Mouse (Mus musculus): Measurements from ENCODE around the gene Tbc1d9b. TPM values are rescaled to one million over a fixed set of nuclear protein-coding genes. Genes with fewer than 3 reads are reported as not detected.
"Not testable (repeated sequence)": the region's sequence is repeated elsewhere in the genome, so short reads cannot be mapped to it uniquely, and the experiment has no call there.

Tbc1d9b gene
- total RNA-seq, 2 experiments from 2014 or later: 43.8 to 49.7 TPM

DNA sequence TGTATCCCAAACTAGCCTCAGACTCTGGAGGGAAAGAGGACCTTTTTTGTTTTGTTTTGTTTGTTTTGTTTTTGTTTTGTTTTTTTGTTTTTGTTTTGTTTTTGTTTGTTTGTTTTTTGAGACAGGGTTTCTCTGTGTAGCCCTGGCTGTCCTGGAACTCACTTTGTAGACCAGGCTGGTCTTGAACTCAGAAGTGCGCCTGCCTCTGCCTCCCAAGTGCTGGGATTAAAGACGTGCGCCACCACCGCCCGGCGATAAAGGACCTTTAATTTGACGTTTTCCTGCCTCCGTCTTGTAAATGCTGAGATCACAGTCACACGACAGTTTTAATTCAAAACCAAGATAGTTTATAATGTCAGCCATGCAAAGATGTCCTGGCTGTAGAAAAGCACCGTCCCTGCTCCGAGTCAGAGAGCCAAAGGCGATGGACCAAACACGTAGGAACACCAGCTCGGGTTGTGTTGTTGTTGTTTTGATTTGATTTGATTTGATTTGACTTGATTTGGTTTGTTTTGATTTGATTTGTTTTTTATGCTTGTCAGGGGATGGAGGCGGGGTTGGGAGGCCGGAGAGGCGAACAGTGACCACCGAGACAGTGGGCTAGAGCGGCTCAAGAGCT, 43.0 kb downstream of the Tbc1d9b start, which contains the start of gene Mrnip:
Gene Mrnip (plus strand): TSS at position 334 of the 619 bp plus-strand sequence.
- intact Hi-C loops (cut with DNase I): loop anchor here (2.0 kb wide), 1 partner anchor 51 kb away; no protein-coding TSS in a partner anchor
- DNase-seq: not testable (repeated sequence)

DNA sequence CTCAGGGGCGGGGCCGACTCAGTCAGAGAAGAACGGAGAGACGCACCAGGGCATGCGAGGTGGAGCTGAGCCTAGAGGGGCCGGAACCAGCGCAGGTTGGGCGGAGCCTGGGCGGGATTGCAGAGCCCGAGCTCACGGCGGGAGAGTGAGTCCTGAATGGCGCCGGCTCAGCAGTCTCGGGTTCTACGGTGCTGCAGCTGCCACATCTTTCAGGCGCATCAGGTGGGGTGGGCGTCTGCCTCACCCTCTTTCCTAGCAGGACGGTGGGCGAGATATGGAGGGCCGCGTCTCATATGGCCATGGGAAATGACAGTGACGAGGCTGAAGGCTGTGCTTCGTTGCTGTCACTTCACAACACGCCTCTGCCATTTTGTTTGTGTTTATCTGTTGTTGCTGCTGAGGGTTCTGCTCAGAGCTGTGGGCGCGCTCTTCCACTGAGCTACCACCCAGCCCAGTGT, 43.6 kb downstream of the Tbc1d9b start:
- intact Hi-C loops (cut with DNase I): loop anchor here (2.0 kb wide), 1 partner anchor 50 kb away; no protein-coding TSS in a partner anchor
- DNase-seq: peak; percentile 98 to 99

DNA sequence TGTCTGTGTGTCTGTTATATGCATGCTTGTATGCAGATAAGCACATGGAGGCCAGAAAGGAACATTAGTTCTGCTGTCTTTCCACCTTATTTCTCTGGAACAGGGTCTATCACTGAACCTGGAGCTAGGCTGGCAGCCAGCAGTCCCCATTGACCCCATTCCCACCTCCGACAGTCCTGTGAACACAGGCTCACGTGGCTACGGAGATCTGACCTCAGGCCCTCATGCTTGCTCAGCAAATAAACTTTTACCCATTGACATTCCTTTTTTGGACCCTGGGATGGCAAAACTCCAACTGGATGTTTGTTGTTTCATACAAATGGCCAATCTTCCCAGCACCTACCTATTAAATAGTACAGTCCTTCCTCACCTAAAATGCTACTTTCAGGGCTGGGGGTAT, 45.2 kb downstream of the Tbc1d9b start:
- no peak for DNase-seq
- intact Hi-C loops (cut with DNase I): no loop called here

DNA sequence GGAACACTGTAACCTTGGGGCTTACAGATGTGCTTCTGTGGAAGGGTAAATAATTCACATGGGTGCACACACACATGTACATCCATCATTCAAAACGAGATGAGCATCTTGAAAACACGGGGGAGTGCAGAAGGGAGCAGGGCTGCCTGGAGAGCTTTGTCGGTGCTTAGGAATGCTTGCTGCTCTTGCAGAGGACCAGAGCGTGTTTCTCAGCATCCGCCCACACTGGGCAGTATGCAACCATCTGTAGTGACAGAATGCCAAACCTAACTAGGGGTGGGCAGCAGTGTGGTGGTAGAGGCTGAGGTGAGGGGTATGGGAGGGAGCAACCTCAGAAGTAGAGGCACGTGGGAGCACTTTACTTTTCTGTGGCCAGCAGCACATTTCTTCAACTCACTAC, 45.9 kb downstream of the Tbc1d9b start:
- intact Hi-C loops (cut with DNase I): no loop called here
- DNase-seq: no peak

DNA sequence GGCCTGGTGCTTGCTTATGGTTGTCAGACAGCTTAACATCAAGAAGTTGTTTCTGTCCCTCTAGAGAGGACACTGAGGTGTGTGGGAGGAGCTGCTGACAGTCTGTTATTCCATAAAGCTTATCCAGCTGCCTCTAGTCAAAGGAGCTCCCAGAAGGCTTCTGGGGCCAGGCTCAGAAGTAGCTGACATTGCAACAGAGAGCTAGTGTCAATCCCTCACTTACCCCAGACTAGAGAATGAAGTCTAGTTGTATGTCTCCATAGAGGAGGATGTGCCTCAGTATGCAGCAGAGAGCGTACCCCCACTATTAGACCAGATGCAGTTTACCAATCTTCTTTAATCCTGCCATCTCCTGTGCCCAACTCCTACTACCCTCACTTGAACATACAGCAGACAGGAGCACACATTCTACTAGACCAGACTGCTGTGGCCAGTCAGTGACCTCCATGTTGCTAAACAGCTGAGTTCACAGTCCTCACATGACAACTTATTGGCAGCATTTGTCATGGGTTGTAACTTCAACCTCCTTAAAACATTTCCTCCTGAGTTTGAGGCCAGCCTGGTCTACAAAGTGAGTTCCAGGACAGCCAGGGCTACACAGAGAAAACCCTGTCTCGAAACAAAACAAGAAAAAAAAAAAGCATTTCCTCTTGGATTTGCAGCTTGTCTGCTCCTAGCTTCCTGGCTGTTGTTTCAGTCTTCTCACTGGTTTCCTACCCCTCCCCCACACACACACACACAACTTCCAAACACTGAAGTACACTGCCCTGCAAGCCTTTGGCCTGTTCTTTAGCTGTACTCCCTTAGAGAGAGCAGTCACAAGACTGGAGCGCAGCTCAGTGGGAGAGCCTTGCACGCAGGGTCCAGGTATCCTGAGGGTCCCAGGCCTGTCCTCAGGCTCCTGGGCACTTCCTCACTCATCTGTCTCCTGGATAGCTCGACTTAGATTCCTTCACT, 47.6 kb downstream of the Tbc1d9b start:
- no peak for DNase-seq
- intact Hi-C loops (cut with DNase I): no loop called here

DNA sequence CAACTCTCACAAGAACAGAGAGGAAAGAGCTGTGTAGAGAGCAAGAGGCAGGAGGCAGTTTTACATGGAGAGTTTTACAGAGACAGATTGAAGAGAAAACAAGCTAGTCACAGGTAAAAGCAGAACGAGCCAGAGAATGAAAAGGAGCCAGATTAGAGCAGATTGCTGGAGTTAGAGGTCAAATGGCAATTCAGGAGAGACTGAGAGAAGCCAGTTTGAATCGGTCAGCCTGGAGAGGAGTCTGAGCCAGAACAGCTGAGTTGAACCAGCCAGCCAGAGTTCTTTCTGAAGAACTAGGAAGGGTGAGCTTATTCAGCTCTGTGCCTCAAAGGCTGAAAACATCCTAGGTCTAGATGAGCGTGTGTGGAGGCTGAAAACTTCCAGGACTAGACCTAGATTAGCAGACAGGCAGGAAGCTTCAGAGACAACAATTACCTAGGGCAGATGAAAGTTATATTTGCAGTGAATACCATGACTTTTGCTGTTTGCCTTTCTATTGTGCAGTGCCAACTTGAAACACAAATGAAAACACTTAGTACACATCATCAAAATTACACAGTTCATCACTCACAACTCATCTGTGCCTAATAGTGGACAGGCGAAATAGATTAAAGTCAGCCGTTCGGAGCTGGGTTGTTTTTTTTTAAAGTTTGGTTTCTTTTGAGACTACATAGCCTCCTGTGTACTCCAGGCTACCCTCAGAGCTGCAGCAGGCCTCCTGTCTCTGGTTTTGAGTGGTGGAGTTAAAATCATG, 49.5 kb downstream of the Tbc1d9b start:
- intact Hi-C loops (cut with DNase I): no loop called here
- no peak for DNase-seq

DNA sequence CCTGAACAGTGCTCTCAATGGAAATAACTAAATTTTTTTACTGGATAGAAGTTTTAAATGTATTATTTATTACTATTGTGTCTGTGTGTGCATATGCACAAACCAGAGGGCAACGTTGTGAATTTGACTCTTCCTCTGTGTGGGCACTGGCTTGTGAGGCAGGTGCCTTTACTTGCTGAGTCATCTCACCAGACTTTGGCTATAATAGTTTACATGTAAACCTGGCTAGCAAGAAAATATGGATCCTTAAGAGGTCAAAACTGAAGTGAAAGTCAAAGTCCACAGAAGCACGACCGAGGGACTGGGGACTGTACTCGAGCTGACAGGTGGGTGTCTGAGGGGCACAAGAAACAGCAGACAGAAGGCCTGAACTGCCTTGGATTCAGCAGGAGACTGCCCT, 51.5 kb downstream of the Tbc1d9b start:
- DNase-seq: no peak
- intact Hi-C loops (cut with DNase I): no loop called here

DNA sequence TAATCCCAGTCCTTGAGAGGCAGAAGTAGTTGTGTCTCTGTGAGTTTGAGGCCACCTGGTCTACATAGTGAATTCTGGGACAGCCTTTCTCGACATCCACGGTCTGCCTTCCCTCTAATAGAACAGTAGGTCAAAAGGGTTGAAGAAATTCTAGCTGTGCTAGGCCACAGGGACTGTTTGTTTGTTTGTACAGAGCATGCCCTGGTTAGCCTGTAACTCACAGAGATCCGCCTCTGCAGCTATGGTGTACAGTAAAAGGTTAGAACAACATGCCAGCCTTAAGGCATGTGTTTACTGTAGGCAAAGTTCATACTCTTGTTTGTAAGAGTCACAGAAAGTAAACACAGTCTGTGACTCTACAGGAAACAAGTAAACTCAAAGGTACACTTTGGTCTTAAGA, 53.6 kb downstream of the Tbc1d9b start:
- DNase-seq: no peak
- intact Hi-C loops (cut with DNase I): no loop called here

DNA sequence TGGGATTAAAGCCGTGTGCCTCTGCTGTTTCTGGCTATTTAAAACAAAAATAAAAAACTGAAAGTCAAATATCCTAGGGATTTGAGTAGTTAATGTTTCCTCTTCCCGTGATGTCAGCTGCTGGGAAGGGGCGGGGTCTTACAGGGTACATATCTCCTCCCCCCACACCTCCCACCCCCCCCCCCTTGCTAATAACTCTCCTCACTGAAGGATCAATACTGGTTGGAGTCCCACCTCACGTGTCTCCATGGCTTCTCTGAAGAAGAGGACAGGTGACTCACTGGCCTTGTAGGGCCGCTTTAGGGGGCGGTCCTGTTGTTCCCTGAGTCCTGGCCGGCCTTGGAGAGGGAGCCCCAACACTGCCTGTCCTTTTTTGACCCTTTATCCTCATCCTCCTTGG, 57.5 kb downstream of the Tbc1d9b start:
- DNase-seq: no peak
- intact Hi-C loops (cut with DNase I): no loop called here

DNA sequence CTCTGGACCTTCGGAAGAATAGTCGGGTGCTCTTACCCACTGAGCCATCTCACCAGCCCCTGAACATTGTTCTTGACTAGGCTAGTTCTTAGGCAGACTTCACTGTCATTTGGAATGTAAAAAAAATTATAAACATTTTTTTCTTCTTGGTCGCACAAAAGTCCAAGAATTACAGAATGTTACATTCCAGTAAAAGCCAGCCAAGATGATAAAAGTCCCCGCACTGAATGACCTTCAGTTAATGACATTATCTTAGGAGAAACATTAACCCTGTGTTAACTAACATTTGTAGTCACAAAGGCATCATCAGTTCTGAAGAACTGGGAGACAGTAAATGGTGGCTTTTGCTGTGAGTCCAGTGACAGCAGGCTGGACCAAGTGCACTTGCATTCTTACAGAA, 59.2 kb downstream of the Tbc1d9b start:
- no peak for DNase-seq
- intact Hi-C loops (cut with DNase I): no loop called here

DNA sequence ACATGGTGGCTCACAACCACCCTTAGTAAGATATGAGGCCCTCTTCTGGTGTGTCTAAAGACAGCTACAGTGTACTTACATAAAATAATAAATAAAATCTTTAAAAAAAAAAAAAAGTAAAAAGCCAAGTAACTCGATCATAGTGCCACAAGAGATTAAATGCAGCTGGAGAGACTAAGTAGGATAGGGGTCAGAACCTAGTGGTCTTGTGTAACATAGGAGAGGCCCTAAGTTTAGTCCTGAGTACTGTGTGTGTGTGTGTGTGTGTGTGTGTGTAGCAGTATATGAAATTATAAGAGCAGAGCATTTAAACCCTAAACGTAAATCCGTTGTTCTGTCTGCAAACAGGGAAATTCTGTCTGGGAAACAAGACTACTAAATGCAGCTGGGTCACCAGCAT, 61.1 kb downstream of the Tbc1d9b start:
- DNase-seq: no peak
- intact Hi-C loops (cut with DNase I): no loop called here

DNA sequence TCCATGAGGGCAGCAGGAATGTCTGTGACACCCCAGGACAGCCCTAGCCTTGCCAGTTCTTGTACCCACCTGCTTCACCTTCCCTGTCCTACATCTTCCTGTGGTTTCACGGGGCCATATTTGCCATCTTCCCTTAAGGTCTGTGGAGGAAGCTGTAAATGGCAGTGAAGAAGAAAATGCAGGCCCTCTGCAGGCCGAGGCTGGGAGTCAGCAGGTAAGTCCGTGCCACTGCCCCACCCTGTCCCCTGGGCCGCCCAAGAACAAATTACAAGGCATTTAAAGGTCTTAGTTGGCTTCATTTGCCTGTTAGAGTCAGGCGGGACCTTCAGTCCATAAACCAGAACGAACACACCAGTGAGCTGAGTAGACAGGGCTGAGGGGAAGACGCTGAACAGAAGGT, 62.9 kb downstream of the Tbc1d9b start:
- no peak for DNase-seq
- intact Hi-C loops (cut with DNase I): no loop called here

DNA sequence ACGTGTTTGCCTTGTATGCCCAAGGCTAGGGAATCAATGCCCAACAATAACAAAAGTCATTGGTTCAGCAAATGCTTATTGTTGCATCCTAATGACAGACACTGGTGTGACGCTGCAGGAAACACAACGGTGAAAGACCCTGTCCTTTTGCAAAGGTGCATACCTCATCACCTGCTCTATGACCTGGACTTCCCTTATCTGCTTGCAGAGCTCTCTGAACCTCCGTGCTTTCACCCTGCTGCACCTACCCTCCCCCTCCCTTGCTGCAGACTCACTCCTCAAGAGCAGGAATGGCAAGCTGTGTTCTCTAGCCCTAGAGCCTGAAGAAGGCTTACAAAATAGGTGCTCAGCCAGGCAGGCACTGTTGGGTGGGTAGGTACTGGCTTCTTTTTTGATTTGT, 63.6 kb downstream of the Tbc1d9b start:
- intact Hi-C loops (cut with DNase I): no loop called here
- no peak for DNase-seq

DNA sequence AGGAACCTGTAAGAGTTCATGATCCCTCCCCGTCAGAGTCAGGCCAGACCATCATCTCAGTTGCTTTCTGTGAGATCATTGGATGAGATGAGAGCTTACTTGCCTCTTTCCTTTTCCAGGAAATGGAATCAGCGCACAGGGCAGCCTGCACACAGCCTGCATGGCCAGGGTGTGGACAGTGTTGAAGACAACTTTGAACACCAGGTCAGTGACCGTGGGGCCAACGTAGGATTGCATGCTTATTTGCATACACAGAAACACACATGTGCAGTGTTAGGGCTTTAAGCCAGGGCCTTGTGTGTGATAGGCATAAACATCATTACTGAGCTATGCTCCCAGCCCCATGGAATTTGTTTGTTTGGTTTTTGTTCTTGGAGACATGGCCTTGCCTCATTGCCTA, 66.3 kb downstream of the Tbc1d9b start:
- DNase-seq: no peak
- intact Hi-C loops (cut with DNase I): no loop called here

DNA sequence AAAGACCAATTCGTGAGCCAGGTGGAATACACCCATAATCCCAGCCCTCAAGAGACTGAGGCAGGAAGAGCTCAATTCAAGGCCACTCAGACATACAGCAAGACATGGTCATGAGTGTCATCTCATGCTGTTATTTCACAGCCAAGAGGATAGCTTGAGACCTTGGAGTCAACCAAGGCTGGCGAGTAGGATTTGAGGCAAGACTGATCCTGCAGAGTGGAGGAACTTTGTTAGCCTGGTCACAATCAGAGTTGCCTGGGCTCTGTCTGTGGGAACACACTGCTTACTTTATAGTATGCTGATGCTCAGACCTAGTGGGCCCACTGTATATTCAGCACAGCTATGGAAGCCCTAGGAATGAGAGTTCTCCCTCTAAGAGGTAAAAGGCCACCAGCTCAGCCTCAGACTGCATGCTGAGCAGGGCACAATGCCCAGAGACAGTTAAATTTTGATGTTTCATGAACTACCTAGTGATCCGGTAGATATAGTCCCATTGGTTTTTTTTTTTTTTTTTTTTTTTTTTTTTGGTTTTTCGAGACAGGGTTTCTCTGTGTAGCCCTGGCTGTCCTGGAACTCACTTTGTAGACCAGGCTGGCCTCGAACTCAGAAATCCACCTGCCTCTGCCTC, 67.1 kb downstream of the Tbc1d9b start:
- intact Hi-C loops (cut with DNase I): no loop called here
- no peak for DNase-seq

DNA sequence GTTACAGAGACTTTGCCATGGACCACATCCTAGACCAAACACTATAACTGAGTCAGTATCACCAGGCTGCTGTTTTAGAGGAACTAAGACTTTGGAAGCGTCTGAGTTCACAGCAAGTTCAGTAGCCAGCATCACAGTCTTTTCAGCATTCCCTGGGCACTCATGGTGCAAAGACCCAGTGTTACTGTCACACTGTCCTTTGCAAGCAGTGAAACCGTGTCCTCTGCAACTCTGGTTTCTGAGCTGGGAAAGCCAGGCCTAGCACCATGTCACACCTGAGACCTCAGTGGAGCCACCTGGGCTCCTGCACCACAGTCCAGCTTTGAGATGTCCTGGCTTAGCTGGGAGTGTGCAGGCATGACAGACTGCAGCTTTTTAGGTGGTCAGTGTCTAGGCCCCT, 67.7 kb downstream of the Tbc1d9b start:
- no peak for DNase-seq
- intact Hi-C loops (cut with DNase I): no loop called here

DNA sequence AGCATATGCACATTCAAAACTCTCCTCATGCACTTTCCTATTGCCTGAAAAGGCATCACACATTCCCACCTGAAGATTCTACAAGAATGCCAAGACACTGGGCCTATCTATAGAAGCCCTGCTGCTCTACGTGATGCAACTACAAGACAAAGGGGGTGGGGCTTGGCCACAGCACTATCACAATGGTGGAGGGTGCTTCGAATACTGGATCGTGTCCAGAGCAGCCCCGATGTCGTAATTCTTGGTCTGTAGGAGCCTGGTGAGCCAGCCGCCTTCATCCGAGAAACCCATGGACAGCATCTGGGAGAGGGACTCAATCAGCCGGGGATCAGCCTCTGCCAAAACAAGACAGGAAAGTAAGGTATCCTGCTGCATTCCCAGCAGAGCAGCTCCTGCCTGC, 69.4 kb downstream of the Tbc1d9b start:
- intact Hi-C loops (cut with DNase I): no loop called here

DNA sequence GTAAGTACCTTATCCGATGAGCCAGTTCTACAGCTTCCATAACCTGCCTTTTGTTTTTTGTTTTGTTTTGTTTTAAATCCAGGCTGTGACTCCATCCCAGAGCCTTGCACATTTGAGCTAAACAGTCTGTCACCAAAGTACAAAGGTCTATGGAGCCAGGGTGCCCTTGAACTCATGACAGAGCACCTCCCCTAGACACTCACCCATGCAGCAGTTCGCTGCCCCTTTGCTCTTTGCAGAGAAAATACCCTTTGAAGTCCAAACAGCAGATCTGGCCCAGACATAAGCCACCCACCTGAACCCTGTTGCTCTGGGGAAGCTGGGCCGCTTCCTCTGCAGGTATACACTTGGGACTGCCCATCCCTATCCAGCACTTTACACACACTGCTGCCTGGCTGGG, 70.4 kb downstream of the Tbc1d9b start:
- intact Hi-C loops (cut with DNase I): no loop called here
- no peak for DNase-seq

More for the DNA sequence above, 69.4 kb downstream of the Tbc1d9b start:
- no peak for DNase-seq

DNA sequence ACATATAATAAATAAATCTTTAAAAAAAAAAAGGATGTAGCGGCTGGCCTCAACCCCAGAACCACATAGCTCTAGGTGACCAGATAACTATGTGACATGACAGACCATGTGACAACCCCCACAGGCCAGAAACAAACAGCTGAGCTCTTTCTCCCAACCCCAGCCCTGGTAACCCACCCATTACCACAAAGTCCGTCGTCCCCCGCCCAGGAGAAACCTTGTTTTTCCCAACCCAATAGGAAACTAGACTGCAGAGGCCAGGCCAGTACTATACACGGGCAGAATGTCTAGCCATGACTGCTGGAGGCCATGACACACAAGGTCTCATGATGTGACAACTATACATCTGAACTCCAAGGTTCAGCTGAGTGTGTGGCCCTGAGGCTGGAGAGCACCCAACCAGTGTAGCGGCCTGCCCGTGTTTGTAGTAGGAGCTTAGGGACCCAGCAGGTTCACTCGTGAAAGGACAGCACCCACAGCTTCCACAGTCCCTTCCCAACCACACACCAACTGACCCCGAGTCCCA, 72.2 kb downstream of the Tbc1d9b start:
- intact Hi-C loops (cut with DNase I): no loop called here
- DNase-seq: no peak

DNA sequence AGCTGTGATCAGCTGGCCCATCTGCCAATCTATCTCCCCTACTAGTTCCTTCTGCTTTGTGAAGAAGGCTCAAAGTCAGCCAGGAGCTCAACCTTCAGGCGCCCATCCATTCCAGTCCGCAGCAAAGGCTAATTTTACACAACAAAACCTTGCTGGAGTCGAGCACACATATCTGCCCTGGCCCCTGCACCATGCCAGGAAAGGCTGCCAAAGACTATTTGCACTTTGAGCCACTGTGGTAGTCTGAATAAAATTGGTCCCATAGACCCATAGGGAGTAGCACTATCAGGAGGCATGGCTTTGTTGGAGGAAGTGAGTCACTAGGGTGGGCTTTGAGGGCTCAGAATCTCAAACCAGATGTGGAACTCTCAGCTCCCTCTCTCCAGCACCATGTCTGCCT, 74.2 kb downstream of the Tbc1d9b start:
- intact Hi-C loops (cut with DNase I): no loop called here
- DNase-seq: no peak

All from heart, postnatal 36 days (tissue).